Mouse (Mus musculus) kidney, embryonic 15.5 days (tissue): Measurements from ENCODE around the gene Sox12. TPM values are rescaled to one million over a fixed set of nuclear protein-coding genes. Genes with fewer than 3 reads are reported as not detected.

ENCODE experiments used
- ATAC-seq: fragments of 200-750 bp; cut with Nextera tagmentation; replicated peaks from 2 replicates; pipeline ENCODE4 v1.8.0; 2017; ENCODE audit warnings: moderate TSS enrichment; ENCODE audit not compliant: low FRiP score
- H3K27ac ChIP-seq: fragments of 300-500 bp; sonication (generic); 2 replicates; pipeline ENCODE4 v1.5.1; 2015; ENCODE audit warnings: mild to moderate bottlenecking, inconsistent platforms
- H3K27me3 ChIP-seq: fragments of 300-500 bp; sonication (generic); 2 replicates; pipeline ENCODE4 v1.6.1; 2015; ENCODE audit warnings: inconsistent platforms
- H3K36me3 ChIP-seq: fragments of 300-500 bp; sonication (generic); 2 replicates; pipeline ENCODE4 v1.6.1; 2015; ENCODE audit warnings: inconsistent platforms
- H3K4me1 ChIP-seq: fragments of 300-500 bp; sonication (generic); 2 replicates; pipeline ENCODE4 v1.6.1; 2015; ENCODE audit warnings: inconsistent platforms
- H3K4me2 ChIP-seq: fragments of 300-500 bp; sonication (generic); 2 replicates; pipeline ENCODE4 v1.6.1; 2015; ENCODE audit warnings: moderate library complexity, mild to moderate bottlenecking, inconsistent platforms
- H3K4me3 ChIP-seq: fragments of 300-500 bp; sonication (generic); replicated peaks from 2 replicates; pipeline ENCODE4 v1.5.1; 2015; ENCODE audit warnings: mild to moderate bottlenecking, inconsistent platforms
- H3K9ac ChIP-seq: fragments of 300-500 bp; sonication (generic); 2 replicates; pipeline ENCODE4 v1.6.1; 2015; ENCODE audit warnings: mild to moderate bottlenecking, inconsistent platforms
- H3K9me3 ChIP-seq: fragments of 300-500 bp; sonication (generic); replicated peaks from 2 replicates; pipeline ENCODE4 v1.6.1; 2016; ENCODE audit warnings: inconsistent platforms
- whole genome bisulfite sequencing: fragments of 180-500 bp; shearing (Covaris S2); methylation state at CpG from one replicate; pipeline ENCODE4 v1.1.7; 2015; ENCODE audit warnings: mixed read lengths; 5-methylcytosine and 5-hydroxymethylcytosine counted together
- polyA plus RNA-seq: library from polyadenylated mRNA; unstranded; fragments of >200 nt; fragmentation: Nextera tagmentation; extraction: Ambion mirVana; gene quantifications from 2 replicates; pipeline ENCODE4 v1.2.1, GENCODE M21; 2015

The Sox12 gene
- polyA plus RNA-seq, 1 experiment from 2014 or later, result 12.2 TPM

DNA sequence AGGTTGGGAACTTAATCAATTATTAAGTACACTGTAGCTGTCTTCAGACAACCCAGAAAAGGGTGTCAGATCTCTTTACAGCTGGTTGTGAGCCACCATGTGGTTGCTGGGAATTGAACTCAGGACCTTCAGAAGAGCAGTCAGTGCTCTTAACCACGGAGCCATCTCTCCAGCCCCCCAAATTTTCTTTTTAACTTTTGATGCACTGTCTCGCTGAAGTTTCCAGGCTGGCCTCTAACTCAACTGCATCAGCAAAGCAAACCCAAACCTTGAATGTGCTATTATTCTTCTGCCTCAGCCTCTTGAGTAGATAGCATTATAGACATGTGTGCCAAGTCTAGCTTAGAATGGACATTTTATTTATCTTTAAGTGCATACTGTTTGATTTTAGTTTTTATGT, 50.1 kb downstream of the Sox12 start:
- H3K27ac ChIP-seq, result no peak overlapping the region
- H3K4me3 ChIP-seq, result no peak overlapping the region
- no peaks in the 10 kb centered on the region for H3K36me3 ChIP-seq
- H3K4me1 ChIP-seq, result peaks cover 38% of the 10 kb centered on the region
- H3K4me2 ChIP-seq, result no peak overlapping the region
- WGBS, result 78% methylated on average over 2 of the region's 2 CpGs
- peaks cover 7% of the 10 kb centered on the region; the same call in 1 of the 2 replicates for H3K27me3 ChIP-seq
- H3K9me3 ChIP-seq, result no peaks in the 10 kb centered on the region
- no peak for ATAC-seq
- H3K9ac ChIP-seq, result no peak overlapping the region

DNA sequence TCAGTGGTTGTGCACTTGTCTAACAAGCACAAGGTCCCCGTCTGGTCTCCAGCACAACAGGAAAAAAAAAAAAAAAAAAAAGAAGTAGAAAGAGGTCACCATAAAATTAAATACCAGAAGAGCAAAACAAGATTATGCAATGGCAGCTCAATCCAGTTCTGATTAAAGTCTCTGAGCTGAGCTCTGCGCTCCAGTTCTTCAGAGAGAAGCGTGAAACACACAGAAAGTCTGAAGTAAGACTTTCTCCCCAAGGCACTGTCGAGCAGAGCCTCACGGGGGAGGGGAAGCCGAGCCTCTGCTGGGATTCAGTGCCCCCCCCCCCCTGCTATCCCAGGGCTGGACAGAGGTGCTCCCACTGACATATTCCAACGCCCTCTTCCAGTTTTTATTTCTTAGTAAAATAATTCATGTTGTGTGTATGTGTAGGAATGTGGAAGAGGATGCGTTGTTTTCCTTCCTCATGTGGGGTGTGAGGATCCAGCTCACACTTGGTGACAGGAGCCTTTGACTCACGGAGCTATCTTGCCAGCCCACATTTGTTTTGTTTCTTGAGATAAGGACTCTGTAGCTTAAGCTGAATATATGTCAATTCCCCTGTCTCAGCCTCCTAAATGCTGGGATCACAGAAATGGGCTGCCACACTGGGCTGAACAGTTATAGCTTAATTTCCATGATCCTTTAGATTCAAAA, 50.9 kb downstream of the Sox12 start:
- 43% methylated on average over 9 of the region's 9 CpGs for WGBS

DNA sequence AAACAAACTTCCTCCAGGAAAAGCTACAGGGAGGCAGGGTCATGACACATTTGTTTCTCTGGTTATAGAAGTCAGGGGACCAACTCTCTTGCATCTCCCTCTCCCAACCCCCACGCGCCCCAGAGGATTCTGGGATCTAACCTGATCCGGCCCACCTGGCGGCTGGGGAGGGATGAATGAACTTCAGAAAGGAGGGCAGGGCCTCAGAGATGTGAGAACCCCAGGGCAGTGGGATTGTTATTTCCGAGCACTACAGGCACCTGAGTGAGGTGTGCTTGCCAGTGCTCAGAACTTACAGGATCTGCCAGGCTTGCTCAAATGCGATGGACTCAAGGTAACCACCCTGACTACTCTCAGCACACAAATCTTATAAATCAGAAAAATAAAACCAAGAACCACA, 52.5 kb downstream of the Sox12 start:
- H3K9me3 ChIP-seq, result no peaks in the 10 kb centered on the region
- no peak overlapping the region for H3K4me3 ChIP-seq
- no peak overlapping the region for H3K27ac ChIP-seq
- H3K4me1 ChIP-seq, result peaks cover 38% of the 10 kb centered on the region
- H3K9ac ChIP-seq, result no peak overlapping the region
- no peaks in the 10 kb centered on the region for H3K36me3 ChIP-seq
- ATAC-seq, result no peak
- peaks cover 7% of the 10 kb centered on the region; the same call in 1 of the 2 replicates for H3K27me3 ChIP-seq
- no peak overlapping the region for H3K4me2 ChIP-seq
- 54% methylated on average over 6 of the region's 6 CpGs for WGBS

More for the DNA sequence above, 50.9 kb downstream of the Sox12 start:
- H3K4me2 ChIP-seq, result no peak overlapping the region
- no peak overlapping the region for H3K9ac ChIP-seq
- H3K9me3 ChIP-seq, result no peaks in the 10 kb centered on the region
- no peak overlapping the region for H3K27ac ChIP-seq
- peaks cover 7% of the 10 kb centered on the region; the same call in 1 of the 2 replicates for H3K27me3 ChIP-seq
- no peak overlapping the region for H3K4me3 ChIP-seq
- H3K36me3 ChIP-seq, result no peaks in the 10 kb centered on the region
- no peak for ATAC-seq
- H3K4me1 ChIP-seq, result peaks cover 38% of the 10 kb centered on the region

DNA sequence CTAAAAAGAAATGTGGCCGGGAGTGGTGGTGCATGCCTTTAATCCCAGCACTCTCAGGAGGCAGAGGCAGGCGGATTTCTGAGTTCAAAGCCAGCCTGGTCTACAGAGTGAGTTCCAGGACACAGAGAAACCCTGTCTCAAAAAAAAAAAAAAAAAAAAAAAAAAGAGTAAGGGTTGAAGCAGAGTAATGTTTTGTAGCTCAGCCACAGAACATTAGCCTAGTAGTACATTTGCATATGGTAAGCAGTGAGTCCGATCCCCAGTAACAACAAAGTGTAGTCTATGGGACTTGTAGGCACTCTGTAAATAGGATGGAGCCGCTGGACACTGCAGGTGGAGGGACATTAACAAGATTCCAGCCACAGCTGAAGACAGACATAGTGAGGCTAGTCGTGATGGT, 53.0 kb downstream of the Sox12 start:
- Histone ChIP-seq H3K4me1 (peaks cover 36% of the 10 kb centered on the region), H3K36me3 (no peaks in the 10 kb centered on the region), H3K9me3 (no peaks in the 10 kb centered on the region), H3K4me2 (no peak overlapping the region; the same call in 1 of the 2 replicates), H3K4me3 (no peak overlapping the region), H3K9ac (no peak overlapping the region), H3K27me3 (peaks cover 7% of the 10 kb centered on the region; the same call in 1 of the 2 replicates), H3K27ac (no peak overlapping the region)
- no peak for ATAC-seq
- 66% methylated on average over 5 of the region's 5 CpGs for WGBS

DNA sequence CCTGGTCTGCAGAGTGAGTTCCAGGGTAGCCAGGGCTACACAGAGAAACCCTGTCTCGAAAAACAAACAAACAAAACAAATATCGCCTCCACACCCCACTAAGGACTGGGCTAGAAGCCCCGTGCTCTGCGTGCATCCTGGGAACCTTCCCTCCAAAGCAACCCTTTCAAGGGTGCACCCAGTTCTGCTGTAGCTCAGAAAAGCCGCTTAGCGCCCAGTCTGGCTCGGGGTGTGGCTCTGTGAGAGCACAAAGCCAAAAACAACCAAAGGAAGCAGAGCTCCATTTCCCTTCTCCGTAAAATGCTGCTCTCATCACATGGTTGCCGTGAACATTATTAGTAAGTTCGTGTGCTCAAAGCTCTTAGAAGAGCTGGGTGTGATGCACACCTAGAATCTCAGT, 53.5 kb downstream of the Sox12 start:
- ATAC-seq, result peak; percentile 13; the same call in 1 of the 2 replicates
- H3K9me3 ChIP-seq, result no peaks in the 10 kb centered on the region
- peak overlapping the region; percentile 99 for H3K4me2 ChIP-seq
- WGBS, result 9% methylated on average over 10 of the region's 10 CpGs
- peaks cover 7% of the 10 kb centered on the region; the same call in 1 of the 2 replicates for H3K27me3 ChIP-seq
- H3K9ac ChIP-seq, result peak overlapping the region; percentile 58
- H3K4me1 ChIP-seq, result peaks cover 32% of the 10 kb centered on the region
- peak overlapping the region; percentile 66 for H3K4me3 ChIP-seq
- H3K36me3 ChIP-seq, result no peaks in the 10 kb centered on the region
- H3K27ac ChIP-seq, result no peak overlapping the region

Other genes with a start within 250 kb of the Sox12 start
- 93.4 and 101 TPM in 2 replicates for gene Csnk2a1, start 171.2 kb downstream of the Sox12 start, polyA plus RNA-seq
- gene Tbc1d20, start 104.2 kb downstream of the Sox12 start, polyA plus RNA-seq, result 39.5 and 39.7 TPM in 2 replicates
- 79.0 and 88.7 TPM in 2 replicates for gene Rbck1, start 65.4 kb downstream of the Sox12 start, polyA plus RNA-seq
- gene Trib3, start 54.0 kb downstream of the Sox12 start, polyA plus RNA-seq, result 1.1 and 1.9 TPM in 2 replicates
- gene Nrsn2, start 21.4 kb downstream of the Sox12 start, polyA plus RNA-seq, result 1.1 and 2.2 TPM in 2 replicates
- 42.4 and 45.7 TPM in 2 replicates for gene Zcchc3, start 17.0 kb upstream of the Sox12 start, polyA plus RNA-seq
- 0.56 and 0.77 TPM in 2 replicates for gene 6820408C15Rik, start 17.5 kb upstream of the Sox12 start, polyA plus RNA-seq
- gene Defb23, start 66.6 kb upstream of the Sox12 start, polyA plus RNA-seq, result 0.27 TPM in 1 of 2 replicates, not detected in the other
- gene Defb20, start 79.0 kb upstream of the Sox12 start, polyA plus RNA-seq, result not detected in 2 replicates
- not detected in 2 replicates for gene Defb22, start 92.1 kb upstream of the Sox12 start, polyA plus RNA-seq
- gene Defb26, start 113.6 kb upstream of the Sox12 start, polyA plus RNA-seq, result not detected in 2 replicates
- 0.67 and 0.95 TPM in 2 replicates for gene Defb28, start 120.2 kb upstream of the Sox12 start, polyA plus RNA-seq
- gene Defb29, start 142.0 kb upstream of the Sox12 start, polyA plus RNA-seq, result 0.90 and 1.6 TPM in 2 replicates
- not detected in 2 replicates for gene Gm17416, start 171.3 kb upstream of the Sox12 start, polyA plus RNA-seq
- not detected in 2 replicates for gene Defb21, start 174.7 kb upstream of the Sox12 start, polyA plus RNA-seq
- 4.4 and 4.8 TPM in 2 replicates for gene Defb19, start 182.2 kb upstream of the Sox12 start, polyA plus RNA-seq
- not detected in 2 replicates for gene Defb45, start 201.3 kb upstream of the Sox12 start, polyA plus RNA-seq
- gene Defb36, start 206.3 kb upstream of the Sox12 start, polyA plus RNA-seq, result 0.67 and 0.88 TPM in 2 replicates
- 23.2 and 25.2 TPM in 2 replicates for gene Defb25, start 225.0 kb upstream of the Sox12 start, polyA plus RNA-seq
- gene Rem1, start 228.9 kb upstream of the Sox12 start, polyA plus RNA-seq, result 59.1 and 62.5 TPM in 2 replicates